Mouse (Mus musculus): ENCODE measurements at regions not wholly inside any gene's neighbourhood (a gene's known extent, or its start where the extent isn't known, plus 50 kb on each side); places are given as distances from the start of the nearest gene placed in this dataset.

GRCm38 (mm10) chr13:119140436-119140835 is 288.0 kb upstream of the Paip1 start:
- no peak for DNase-seq

GRCm38 (mm10) chr13:119143351-119143750 is 285.1 kb upstream of the Paip1 start:
- no peak for DNase-seq

DNA sequence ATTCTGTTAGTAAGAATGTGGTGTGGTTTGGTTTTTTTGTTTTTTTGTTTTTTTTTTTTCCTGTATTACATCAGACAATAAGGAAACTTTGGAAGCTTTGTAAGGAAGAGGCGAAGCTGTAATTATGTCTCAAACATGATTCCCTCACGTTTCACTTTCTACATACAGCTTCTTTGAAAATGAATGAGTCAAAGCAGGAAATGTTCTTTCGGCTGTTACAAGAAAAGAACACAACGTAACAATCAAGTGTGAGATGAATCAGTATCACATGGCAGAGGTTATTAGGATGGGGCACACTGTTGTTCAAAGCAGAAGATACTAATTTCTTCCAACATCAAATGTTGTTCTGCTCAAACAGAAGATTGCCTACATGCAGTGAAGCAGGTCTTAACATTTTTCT is 282.7 kb upstream of the Paip1 start:
- no peak for DNase-seq

DNA sequence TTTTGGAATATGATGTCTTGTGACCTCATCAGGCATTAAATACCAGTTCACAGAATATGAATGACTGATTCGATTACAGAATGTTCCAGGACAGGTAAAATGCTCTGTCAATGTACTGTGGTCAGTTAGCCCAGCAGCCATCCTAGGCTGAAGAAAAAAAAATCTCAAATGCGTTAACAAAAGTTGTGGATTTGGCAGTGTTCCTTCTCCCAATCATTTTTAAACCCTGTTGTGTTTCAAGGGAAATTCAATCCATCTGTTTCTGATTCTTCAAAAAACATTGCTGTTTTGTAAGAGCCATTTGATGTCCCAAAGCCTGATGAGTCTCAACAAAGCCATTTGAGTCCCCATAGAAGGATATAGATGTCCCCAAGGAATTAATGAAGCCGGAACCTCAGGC is 280.7 kb upstream of the Paip1 start:
- DNase-seq = no peak

GRCm38 (mm10) chr13:119149141-119149540 is 279.3 kb upstream of the Paip1 start:
- DNase-seq = no peak

DNA sequence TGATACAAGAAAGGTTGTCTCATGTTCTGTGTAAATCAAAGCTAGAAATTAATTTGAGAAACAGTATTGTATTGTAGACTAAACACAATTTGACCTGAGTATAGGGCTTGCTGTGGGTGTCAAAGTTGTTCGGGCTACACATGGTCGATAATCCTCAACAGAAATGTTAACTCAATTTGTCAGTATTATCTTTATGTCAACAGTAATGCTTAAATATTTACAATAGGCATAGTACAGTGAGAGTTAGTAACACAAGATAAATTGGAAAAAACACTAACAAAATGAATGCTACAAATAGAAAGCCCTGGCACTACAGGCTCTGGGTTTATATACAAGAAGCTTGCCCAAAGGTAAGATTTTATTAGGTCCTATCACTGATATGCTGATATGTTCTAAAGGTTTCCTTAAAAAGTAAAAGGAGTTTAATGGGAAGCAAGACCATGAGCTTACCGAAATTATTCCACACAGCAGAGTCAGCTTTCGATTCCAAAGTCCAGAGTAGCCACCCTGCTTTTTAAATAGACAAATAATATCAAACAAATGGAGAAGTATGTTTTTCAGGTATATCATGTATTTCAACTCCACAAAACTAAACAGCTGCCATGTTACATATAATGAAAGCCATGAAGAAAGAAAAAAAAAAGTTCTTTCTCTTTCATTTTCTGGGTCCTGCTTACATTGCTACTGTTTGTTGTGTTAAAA is 277.4 kb upstream of the Paip1 start:
- no peak for DNase-seq

- no peak for DNase-seq
Observed at GRCm38 (mm10) chr13:119177753-119178152, 250.6 kb upstream of the Paip1 start.

DNA sequence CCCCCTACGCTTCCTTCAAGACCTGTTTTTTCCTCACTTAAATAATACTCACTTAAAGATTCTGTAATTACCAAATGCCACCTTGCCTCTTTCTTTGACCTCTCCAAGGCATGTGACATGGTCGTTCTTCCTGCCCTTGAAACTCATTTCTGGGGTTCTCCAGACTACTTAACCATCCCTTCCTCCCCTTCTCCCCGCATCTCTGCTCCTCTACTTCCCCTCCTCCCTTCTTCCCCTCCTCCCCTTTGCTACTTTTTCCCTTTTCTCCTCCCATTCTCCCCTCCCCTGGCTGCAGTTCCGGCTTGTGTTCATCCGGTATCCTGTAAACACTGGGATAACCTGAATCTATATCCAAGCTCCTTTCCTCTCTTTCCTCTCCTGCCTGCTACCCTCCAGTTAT is 250.2 kb upstream of the Paip1 start:
- DNase-seq = no peak

DNA sequence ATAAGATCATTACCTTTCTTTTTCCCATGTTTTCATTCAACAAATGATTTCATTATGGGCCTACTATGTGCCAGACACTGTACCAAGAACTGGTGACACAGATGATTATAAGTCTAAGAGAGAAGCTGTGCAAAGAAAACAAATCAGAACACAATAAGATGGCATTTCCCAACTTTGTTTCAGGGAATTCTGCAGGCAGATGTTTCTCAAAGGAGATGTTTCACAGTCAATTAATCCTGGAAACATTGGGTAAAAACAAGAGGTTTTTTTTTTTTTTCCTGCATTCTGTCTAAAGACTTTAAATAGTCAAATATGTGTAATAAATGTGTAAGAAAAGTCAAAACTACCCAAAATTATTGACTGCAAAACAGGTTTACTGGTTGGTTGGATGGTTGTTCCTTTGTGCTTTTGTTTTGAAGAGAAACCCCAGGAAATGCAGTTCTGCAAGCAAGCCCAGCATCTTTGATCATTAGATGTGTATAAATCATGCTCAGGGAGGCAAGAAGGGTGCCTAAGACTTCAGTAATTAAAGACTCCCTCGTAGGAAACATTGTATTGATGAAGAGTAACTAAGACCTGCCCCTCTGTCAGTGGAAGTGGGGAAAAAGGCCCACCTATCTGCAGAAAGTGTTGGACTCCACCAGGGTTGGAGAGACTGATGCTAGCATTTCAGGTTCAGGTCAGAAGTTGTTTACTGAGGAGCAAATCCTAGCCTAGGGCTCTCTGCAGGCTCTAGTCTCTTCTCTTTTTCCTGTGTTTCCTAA is 249.1 kb upstream of the Paip1 start:
- no peak for DNase-seq

GRCm38 (mm10) chr13:119184322-119184877 is 244.0 kb upstream of the Paip1 start:
- no peak for DNase-seq

GRCm38 (mm10) chr13:119185567-119186143 is 242.7 kb upstream of the Paip1 start:
- no peak for DNase-seq

- no peak for DNase-seq
Observed at GRCm38 (mm10) chr13:119231556-119231955, 196.8 kb upstream of the Paip1 start.

GRCm38 (mm10) chr13:119232100-119233029 is 196.0 kb upstream of the Paip1 start:
- DNase-seq = no peak

GRCm38 (mm10) chr13:119233030-119233385 is 195.4 kb upstream of the Paip1 start:
- DNase-seq = no peak

GRCm38 (mm10) chr13:119233869-119234268 is 194.5 kb upstream of the Paip1 start:
- no peak for DNase-seq

DNA sequence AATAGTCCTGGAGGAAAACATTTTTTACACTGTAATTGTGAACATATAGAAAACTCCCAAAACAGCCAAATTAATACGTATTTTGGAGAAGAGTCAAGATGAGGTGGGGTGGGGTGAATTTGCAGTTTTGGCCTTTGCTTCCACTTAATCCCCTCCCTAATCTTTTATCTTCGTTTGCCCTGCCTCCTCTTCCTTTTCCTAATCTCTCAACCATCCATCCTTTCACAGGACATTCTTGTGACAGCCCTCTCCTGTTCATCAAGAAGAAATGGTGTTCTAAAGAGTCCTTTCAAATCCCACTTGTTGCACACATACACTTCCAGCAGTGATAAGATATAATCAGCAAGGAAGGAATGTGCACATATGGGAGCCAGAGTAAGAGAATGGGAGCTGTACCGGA is 186.0 kb upstream of the Paip1 start:
- DNase-seq = no peak

DNA sequence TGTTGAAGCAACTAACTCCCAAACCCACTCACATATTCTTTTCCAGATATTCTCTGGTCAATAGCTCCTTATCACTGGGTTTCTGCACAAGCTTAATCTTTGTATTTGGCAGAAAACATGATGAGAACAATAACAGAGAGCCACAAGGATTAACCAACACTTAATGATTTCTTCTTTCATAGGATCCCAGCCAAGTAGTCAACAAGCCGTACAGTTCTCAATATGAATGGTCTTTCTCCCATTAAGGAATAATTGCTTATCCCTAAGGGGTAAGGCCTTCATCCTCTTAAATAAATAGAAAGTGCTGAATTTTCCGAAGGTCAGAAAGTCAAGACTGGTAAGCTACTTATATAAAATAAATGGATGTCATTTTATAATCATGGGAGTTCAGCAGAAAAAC is 181.3 kb upstream of the Paip1 start:
- DNase-seq = no peak

- DNase-seq = no peak
Observed at GRCm38 (mm10) chr13:119252006-119252405, 176.4 kb upstream of the Paip1 start.

DNA sequence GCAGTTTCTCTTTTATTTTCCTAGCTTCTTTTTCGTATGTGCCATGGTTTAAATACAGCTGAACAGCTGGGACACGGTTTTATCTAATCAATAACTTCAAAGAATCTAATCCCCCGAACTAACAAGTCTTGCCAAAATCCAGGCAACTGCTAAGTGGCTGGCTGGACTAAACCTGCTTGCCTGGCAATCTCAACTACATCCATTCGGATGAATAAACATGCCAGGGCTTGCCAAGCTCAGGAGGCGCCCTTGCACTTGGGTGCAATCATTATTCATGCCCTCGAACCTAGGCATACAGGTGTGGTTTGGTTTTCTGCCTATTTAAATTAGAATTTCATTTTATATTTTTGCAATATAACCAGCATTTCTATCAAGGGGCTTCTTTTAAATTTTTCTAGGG is 172.1 kb upstream of the Paip1 start:
- DNase-seq = no peak

DNA sequence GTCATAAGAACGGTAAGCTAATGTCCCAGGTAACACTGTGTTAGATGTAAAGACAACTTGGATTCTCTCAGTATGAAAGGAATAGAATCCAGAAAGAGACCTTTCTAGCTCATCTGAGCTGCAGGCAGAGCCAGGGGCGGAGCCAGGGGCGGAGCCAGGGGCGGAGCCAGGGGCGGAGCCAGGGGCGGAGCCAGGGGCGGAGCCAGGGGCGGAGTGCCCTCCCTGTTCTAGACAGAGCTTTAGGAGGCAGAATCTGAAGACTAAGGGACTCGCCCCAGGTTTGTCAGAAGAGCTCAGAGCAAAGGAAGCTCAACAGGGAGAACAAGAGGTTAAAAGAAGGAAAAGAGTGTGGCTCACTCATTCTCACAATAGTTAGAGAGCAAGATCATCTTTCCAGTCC is 169.9 kb upstream of the Paip1 start:
- DNase-seq = no peak

- no peak for DNase-seq
Observed at GRCm38 (mm10) chr13:119263561-119263960, 164.8 kb upstream of the Paip1 start.

GRCm38 (mm10) chr13:119267608-119268300 is 160.6 kb upstream of the Paip1 start:
- no peak for DNase-seq
